Mouse (Mus musculus) liver, postnatal 0 days (tissue): Measurements from ENCODE around the gene Xpo5.

Experiments
- CTCF ChIP-seq: sonication (generic); IDR thresholded peaks from 2 replicates; pipeline ENCODE4 v1.5.1; 2016; ENCODE audit warnings: antibody characterized with exemption, low read depth
- EP300 ChIP-seq: IDR thresholded peaks from 2 replicates; pipeline ENCODE4 v1.6.1; 2016; ENCODE audit warnings: antibody characterized with exemption, low read depth, mild to moderate bottlenecking

GRCm38 (mm10) chr17:46159236-46159635, 43.3 kb upstream of the Xpo5 start:
- TF ChIP-seq CTCF = no peak
- peak; percentile 97 for TF ChIP-seq EP300
